Mouse (Mus musculus) urinary bladder, postnatal 14 days (tissue): ENCODE measurements around the gene Mtmr2.
"Not testable (repeated sequence)": the region's sequence is repeated elsewhere in the genome, so short reads cannot be mapped to it uniquely, and the experiment has no call there.

Experiments
- DNase-seq: peaks from one replicate; pipeline ENCODE4 v3.0.0; 2021; ENCODE audit warnings: low spot score

The Mtmr2 gene

GRCm38 (mm10) chr9:13748404-13748797 is at the start of gene Mtmr2:
Mtmr2 (plus strand) TSS chr9:13748410.
- no peak for DNase-seq

- no peak for DNase-seq
These were observed 49.0 kb upstream of the Mtmr2 start for GRCm38 (mm10) chr9:13699061-13699780.

GRCm38 (mm10) chr9:13699781-13700116 is 48.5 kb upstream of the Mtmr2 start:
- DNase-seq: no peak

- DNase-seq: no peak
These were observed 46.4 kb upstream of the Mtmr2 start for GRCm38 (mm10) chr9:13701773-13702172.

- no peak for DNase-seq
These were observed 45.1 kb upstream of the Mtmr2 start for GRCm38 (mm10) chr9:13703100-13703499.

- DNase-seq: no peak
These were observed 43.3 kb upstream of the Mtmr2 start for GRCm38 (mm10) chr9:13704917-13705316.

- no peak for DNase-seq
These were observed 41.1 kb upstream of the Mtmr2 start for GRCm38 (mm10) chr9:13707066-13707555.

GRCm38 (mm10) chr9:13709436-13709835 is 38.8 kb upstream of the Mtmr2 start:
- no peak for DNase-seq

GRCm38 (mm10) chr9:13715891-13716290 is 32.3 kb upstream of the Mtmr2 start:
- not testable (repeated sequence) for DNase-seq

- DNase-seq: peak; percentile 84
These were observed 31.7 kb upstream of the Mtmr2 start for GRCm38 (mm10) chr9:13716316-13717099.

- peak; percentile 95 for DNase-seq
These were observed 826 bp downstream of the Mtmr2 start for GRCm38 (mm10) chr9:13748798-13749674.

- no peak for DNase-seq
These were observed 1.4 kb downstream of the Mtmr2 start for GRCm38 (mm10) chr9:13749675-13749998.

- no peak for DNase-seq
These were observed 4.3 kb downstream of the Mtmr2 start for GRCm38 (mm10) chr9:13752543-13752942.

- DNase-seq: no peak
These were observed 12.2 kb downstream of the Mtmr2 start for GRCm38 (mm10) chr9:13760430-13760829.

GRCm38 (mm10) chr9:13765624-13766023 is 17.4 kb downstream of the Mtmr2 start:
- no peak for DNase-seq

GRCm38 (mm10) chr9:13766570-13766969 is 18.4 kb downstream of the Mtmr2 start:
- no peak for DNase-seq

- DNase-seq: no peak
These were observed 26.5 kb downstream of the Mtmr2 start for GRCm38 (mm10) chr9:13774732-13775131.

- no peak for DNase-seq
These were observed 33.8 kb downstream of the Mtmr2 start for GRCm38 (mm10) chr9:13781985-13782384.

GRCm38 (mm10) chr9:13790864-13791263 is 42.7 kb downstream of the Mtmr2 start:
- DNase-seq: not testable (repeated sequence)

- DNase-seq: no peak
These were observed 46.1 kb downstream of the Mtmr2 start for GRCm38 (mm10) chr9:13794302-13794701.

GRCm38 (mm10) chr9:13794756-13795155 is 46.5 kb downstream of the Mtmr2 start:
- DNase-seq: no peak

GRCm38 (mm10) chr9:13804480-13804879 is 56.3 kb downstream of the Mtmr2 start:
- DNase-seq: no peak
